Mouse (Mus musculus) small intestine, adult 10 weeks (tissue): ENCODE measurements around the gene Nr2f6. TPM values are rescaled to one million over a fixed set of nuclear protein-coding genes. Genes with fewer than 3 reads are reported as not detected.

Source experiments
- polyA plus RNA-seq: library from polyadenylated mRNA; stranded (reverse); fragments of 350-450 nt; fragmentation: Illumina TruSeq; extraction: RNeasy Lipid Tissue Mini Kit (QIAGEN cat#74804); gene quantifications from one replicate; pipeline ENCODE4 v1.2.3, GENCODE M21; 2014; ENCODE audit warnings: low replicate concordance

Gene Nr2f6
- polyA plus RNA-seq: 1.4 TPM

GRCm38 (mm10) chr8:71381421-71381970, at the start of gene Nr2f6:
Gene Nr2f6, minus strand, starts transcription at chr8:71381960.

GRCm38 (mm10) chr8:71405401-71406098, 23.8 kb upstream of the Nr2f6 start, which contains the start of gene Ankle1:
Gene Ankle1, plus strand, starts transcription at chr8:71406010.

DNA sequence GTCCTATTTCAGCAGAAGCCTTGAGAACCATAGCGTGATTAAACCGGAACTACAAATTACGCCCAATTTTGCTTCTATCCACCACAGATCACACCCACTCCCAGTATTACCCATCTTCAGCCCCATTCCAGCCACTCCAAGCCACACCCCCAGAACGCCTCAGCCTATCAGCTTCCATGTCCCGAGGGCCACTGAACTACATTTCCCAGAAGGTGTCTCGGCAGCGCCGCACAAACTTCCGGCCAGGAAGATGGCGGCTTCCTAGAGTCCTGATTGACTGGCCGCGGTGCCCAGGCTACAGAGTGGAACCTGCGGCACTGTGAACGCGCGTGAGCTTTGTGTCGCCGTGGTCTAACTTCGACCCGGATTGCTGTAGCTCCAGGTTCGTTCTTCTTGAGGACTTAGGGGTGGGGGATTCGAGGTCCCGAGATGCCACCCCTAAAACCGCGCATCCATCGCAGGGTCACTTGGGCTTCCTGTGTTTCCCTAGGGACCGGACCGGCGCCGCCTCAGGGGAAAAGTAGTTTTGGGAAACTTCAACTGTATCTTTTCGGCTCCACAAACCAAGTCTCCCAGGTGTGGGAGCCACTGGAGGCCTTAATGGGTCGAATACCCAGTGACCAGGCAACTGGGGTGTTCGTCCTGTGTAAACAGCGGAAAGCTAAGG, 15.0 kb upstream of the Nr2f6 start, which contains the start of gene Babam1:
Babam1 (plus strand) TSS at position 223 of the 667 bp plus-strand sequence.

DNA sequence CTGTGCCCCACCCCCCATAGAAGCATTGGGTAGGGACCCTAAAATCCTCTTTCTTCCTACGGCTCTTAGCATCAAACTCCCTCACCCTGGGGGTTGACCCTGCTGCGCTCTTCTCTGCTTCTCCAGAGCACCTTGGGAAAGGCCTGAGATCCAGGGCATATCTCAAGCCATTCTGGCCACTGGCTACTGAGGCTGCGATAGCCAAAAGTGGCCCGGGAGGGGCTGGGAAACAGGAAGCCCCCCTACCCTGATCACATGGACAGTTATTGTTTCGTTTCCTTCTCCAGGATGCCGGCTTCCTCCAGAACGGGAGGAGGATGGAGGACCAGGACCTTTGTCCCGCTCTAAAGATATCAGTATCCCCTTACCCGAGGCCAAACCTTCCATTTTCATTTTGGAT, 13.9 kb upstream of the Nr2f6 start, which contains the start of gene Ushbp1:
Ushbp1 (minus strand) TSS at position 174 of the 400 bp plus-strand sequence.

GRCm38 (mm10) chr8:71371236-71371848, 10.4 kb downstream of the Nr2f6 start, which contains the start of gene Ocel1:
Gene Ocel1, plus strand, starts transcription at chr8:71371298.

GRCm38 (mm10) chr8:71366771-71367528, 14.8 kb downstream of the Nr2f6 start, which contains the start of gene Use1:
Gene Use1, plus strand, starts transcription at chr8:71366848.

Other genes starting within 250 kb of the Nr2f6 start
- gene Myo9b, start 109.2 kb downstream of the Nr2f6 start, polyA plus RNA-seq: 1.4 TPM
- 1.0 TPM for gene Haus8, start 109.0 kb downstream of the Nr2f6 start, polyA plus RNA-seq
- gene Use1, start 15.1 kb downstream of the Nr2f6 start, polyA plus RNA-seq: 0.78 TPM
- gene Ocel1, start 10.7 kb downstream of the Nr2f6 start, polyA plus RNA-seq: 1.7 TPM
- gene Ushbp1, start 13.8 kb upstream of the Nr2f6 start, polyA plus RNA-seq: 0.63 TPM
- gene Babam1, start 14.9 kb upstream of the Nr2f6 start, polyA plus RNA-seq: 8.0 TPM
- gene Ankle1, start 24.1 kb upstream of the Nr2f6 start, polyA plus RNA-seq: 2.5 TPM
- gene Abhd8, start 81.7 kb upstream of the Nr2f6 start, polyA plus RNA-seq: not detected
- 9.5 TPM for gene Mrpl34, start 83.0 kb upstream of the Nr2f6 start, polyA plus RNA-seq
- 2.4 TPM for gene Dda1, start 87.2 kb upstream of the Nr2f6 start, polyA plus RNA-seq
- gene Ano8, start 104.0 kb upstream of the Nr2f6 start, polyA plus RNA-seq: 1.2 TPM
- gene Gtpbp3, start 106.1 kb upstream of the Nr2f6 start, polyA plus RNA-seq: 1.7 TPM
- gene Plvap, start 129.8 kb upstream of the Nr2f6 start, polyA plus RNA-seq: 1.4 TPM
- not detected for gene Ccdc194, start 143.8 kb upstream of the Nr2f6 start, polyA plus RNA-seq
- 0.82 TPM for gene Bst2, start 155.5 kb upstream of the Nr2f6 start, polyA plus RNA-seq
- 2.9 TPM for gene Mvb12a, start 161.0 kb upstream of the Nr2f6 start, polyA plus RNA-seq
- gene Tmem221, start 176.9 kb upstream of the Nr2f6 start, polyA plus RNA-seq: not detected
- not detected for gene Nxnl1, start 184.6 kb upstream of the Nr2f6 start, polyA plus RNA-seq
- 0.41 TPM for gene Slc27a1, start 186.9 kb upstream of the Nr2f6 start, polyA plus RNA-seq
- 0.59 TPM for gene Pgls, start 210.2 kb upstream of the Nr2f6 start, polyA plus RNA-seq
- 1.0 TPM for gene Fam129c, start 215.7 kb upstream of the Nr2f6 start, polyA plus RNA-seq
- gene Colgalt1, start 229.0 kb upstream of the Nr2f6 start, polyA plus RNA-seq: 26.0 TPM